Mouse (Mus musculus): ENCODE measurements at regions not wholly inside any gene's neighbourhood (a gene's known extent, or its start where the extent isn't known, plus 50 kb on each side); places are given as distances from the start of the nearest gene placed in this dataset.

GRCm38 (mm10) chr7:73617910-73618757, 76.5 kb upstream of the Chd2 start:
- Histone ChIP-seq H3K9me3 (ENCODE audit: low read length) (no peaks in the 10 kb centered on the region), H3K36me3 (ENCODE audit: insufficient read depth, low read length) (no peaks in the 10 kb centered on the region)
- TF ChIP-seq NANOG (IDR thresholded peaks at IDR 0.05; ENCODE audit: borderline replicate concordance, low read length): peak; percentile 31; the same call in 1 of the 2 replicates
- no peak for TF ChIP-seq CTCF (conservative IDR thresholded peaks at IDR 0.05; ENCODE audit: low read length)

GRCm38 (mm10) chr7:73616971-73617906, 75.6 kb upstream of the Chd2 start:
- no peaks in the 10 kb centered on the region for H3K36me3 ChIP-seq (ENCODE audit: insufficient read depth, low read length)
- no peaks in the 10 kb centered on the region for H3K27me3 ChIP-seq (ENCODE audit: insufficient read depth, low read length)
- peak overlapping the region; percentile 86 for H3K4me3 ChIP-seq (replicated peaks; ENCODE audit: low read length)
- no peaks in the 10 kb centered on the region for H3K9me3 ChIP-seq (ENCODE audit: low read length)
- peaks cover 66% of the 10 kb centered on the region for H3K4me1 ChIP-seq (replicated peaks; ENCODE audit: low read depth, low read length)
- no peak for TF ChIP-seq POU5F1 (IDR thresholded peaks at IDR 0.05; ENCODE audit: borderline replicate concordance, low read length)
- TF ChIP-seq CTCF (conservative IDR thresholded peaks at IDR 0.05; ENCODE audit: low read length): no peak

More at GRCm38 (mm10) chr7:73617910-73618757, 76.5 kb upstream of the Chd2 start:
- Histone ChIP-seq H3K27me3 (ENCODE audit: insufficient read depth, low read length) (no peaks in the 10 kb centered on the region), H3K4me1 (replicated peaks; ENCODE audit: low read depth, low read length) (peaks cover 70% of the 10 kb centered on the region), H3K4me3 (replicated peaks; ENCODE audit: low read length) (peak overlapping the region; percentile 86)

GRCm38 (mm10) chr7:73616015-73616414, 74.4 kb upstream of the Chd2 start:
- Histone ChIP-seq H3K36me3 (ENCODE audit: insufficient read depth, low read length) (no peaks in the 10 kb centered on the region), H3K9me3 (ENCODE audit: low read length) (no peaks in the 10 kb centered on the region), H3K4me3 (replicated peaks; ENCODE audit: low read length) (peak overlapping the region; percentile 86), H3K27me3 (ENCODE audit: insufficient read depth, low read length) (no peaks in the 10 kb centered on the region), H3K4me1 (replicated peaks; ENCODE audit: low read depth, low read length) (peaks cover 60% of the 10 kb centered on the region)
- TF ChIP-seq NANOG (IDR thresholded peaks at IDR 0.05; ENCODE audit: borderline replicate concordance, low read length): no peak
- no peak for TF ChIP-seq POU5F1 (IDR thresholded peaks at IDR 0.05; ENCODE audit: borderline replicate concordance, low read length)
- no peak for TF ChIP-seq CTCF (conservative IDR thresholded peaks at IDR 0.05; ENCODE audit: low read length)

- H3K9me3 ChIP-seq (ENCODE audit: low read length): no peaks in the 10 kb centered on the region
- H3K4me1 ChIP-seq (replicated peaks; ENCODE audit: low read depth, low read length): peaks cover 50% of the 10 kb centered on the region
- TF ChIP-seq NANOG (IDR thresholded peaks at IDR 0.05; ENCODE audit: borderline replicate concordance, low read length) (no peak), POU5F1 (IDR thresholded peaks at IDR 0.05; ENCODE audit: borderline replicate concordance, low read length) (no peak), CTCF (conservative IDR thresholded peaks at IDR 0.05; ENCODE audit: low read length) (no peak)
- H3K4me3 ChIP-seq (replicated peaks; ENCODE audit: low read length): peak overlapping the region; percentile 86
- H3K36me3 ChIP-seq (ENCODE audit: insufficient read depth, low read length): no peaks in the 10 kb centered on the region
- no peaks in the 10 kb centered on the region for H3K27me3 ChIP-seq (ENCODE audit: insufficient read depth, low read length)
Observed at GRCm38 (mm10) chr7:73614840-73615555, 73.4 kb upstream of the Chd2 start.

GRCm38 (mm10) chr7:73614341-73614740, 72.7 kb upstream of the Chd2 start:
- H3K9me3 ChIP-seq (ENCODE audit: low read length): no peaks in the 10 kb centered on the region

GRCm38 (mm10) chr7:73612752-73613092, 71.1 kb upstream of the Chd2 start:
- Histone ChIP-seq H3K9me3 (ENCODE audit: low read length) (no peaks in the 10 kb centered on the region), H3K4me3 (replicated peaks; ENCODE audit: low read length) (no peak overlapping the region), H3K36me3 (ENCODE audit: insufficient read depth, low read length) (no peaks in the 10 kb centered on the region), H3K27me3 (ENCODE audit: insufficient read depth, low read length) (no peaks in the 10 kb centered on the region), H3K4me1 (replicated peaks; ENCODE audit: low read depth, low read length) (peaks cover 66% of the 10 kb centered on the region)
- no peak for TF ChIP-seq POU5F1 (IDR thresholded peaks at IDR 0.05; ENCODE audit: borderline replicate concordance, low read length)
- TF ChIP-seq NANOG (IDR thresholded peaks at IDR 0.05; ENCODE audit: borderline replicate concordance, low read length): no peak
- TF ChIP-seq CTCF (conservative IDR thresholded peaks at IDR 0.05; ENCODE audit: low read length): no peak

More at GRCm38 (mm10) chr7:73614341-73614740, 72.7 kb upstream of the Chd2 start:
- TF ChIP-seq NANOG (IDR thresholded peaks at IDR 0.05; ENCODE audit: borderline replicate concordance, low read length): no peak
- Histone ChIP-seq H3K27me3 (ENCODE audit: insufficient read depth, low read length) (no peaks in the 10 kb centered on the region), H3K36me3 (ENCODE audit: insufficient read depth, low read length) (no peaks in the 10 kb centered on the region), H3K4me3 (replicated peaks; ENCODE audit: low read length) (peak overlapping the region; percentile 86), H3K4me1 (replicated peaks; ENCODE audit: low read depth, low read length) (peaks cover 50% of the 10 kb centered on the region)

GRCm38 (mm10) chr7:73611866-73612751, 70.5 kb upstream of the Chd2 start:
- no peaks in the 10 kb centered on the region for H3K36me3 ChIP-seq (ENCODE audit: insufficient read depth, low read length)
- H3K9me3 ChIP-seq (ENCODE audit: low read length): no peaks in the 10 kb centered on the region
- H3K4me1 ChIP-seq (replicated peaks; ENCODE audit: low read depth, low read length): peaks cover 70% of the 10 kb centered on the region
- no peaks in the 10 kb centered on the region for H3K27me3 ChIP-seq (ENCODE audit: insufficient read depth, low read length)
- TF ChIP-seq CTCF (conservative IDR thresholded peaks at IDR 0.05; ENCODE audit: low read length) (no peak), NANOG (IDR thresholded peaks at IDR 0.05; ENCODE audit: borderline replicate concordance, low read length) (no peak), POU5F1 (IDR thresholded peaks at IDR 0.05; ENCODE audit: borderline replicate concordance, low read length) (no peak)
- H3K4me3 ChIP-seq (replicated peaks; ENCODE audit: low read length): no peak overlapping the region
